Mouse (Mus musculus): ENCODE data around the gene Med21. TPM values are rescaled to one million over a fixed set of nuclear protein-coding genes. Genes with fewer than 3 reads are reported as not detected.

The Med21 gene
- polyA plus RNA-seq, 1 experiment from 2014 or later: 135 TPM

DNA sequence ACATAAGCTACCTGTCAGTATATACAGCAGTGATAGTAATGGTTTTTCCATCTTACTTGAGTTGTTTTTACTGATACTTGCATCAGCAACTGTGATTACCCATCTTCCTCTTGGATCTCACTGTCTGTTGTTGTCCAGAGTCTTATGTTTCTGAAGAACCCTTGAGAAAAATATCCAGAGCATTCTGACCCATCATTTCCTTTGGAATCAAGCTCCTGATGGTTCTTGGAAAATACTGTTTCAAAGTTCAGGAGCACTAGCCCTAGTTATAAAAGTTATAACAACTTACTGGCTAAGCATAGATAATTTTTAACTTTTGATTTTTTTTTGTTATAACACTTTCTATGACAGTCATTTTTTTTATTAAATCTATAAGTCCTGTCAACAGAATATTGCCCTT lies 9.1 kb downstream of the Med21 start:
- Histone ChIP-seq H3K27me3 (ENCODE audit: control insufficient read depth, insufficient read depth, low read length) (no peaks in the 10 kb centered on the region), H3K9ac (ENCODE audit: low read length) (no peak overlapping the region), H3K4me2 (no peak overlapping the region), H3K36me3 (ENCODE audit: control insufficient read depth, insufficient read depth, low read length) (peaks cover 2% of the 10 kb centered on the region; the same call in 1 of the 2 replicates), H3K4me1 (ENCODE audit: control insufficient read depth, insufficient read depth, low read length) (no peaks in the 10 kb centered on the region), H3K9me3 (ENCODE audit: control insufficient read depth, low read length) (no peaks in the 10 kb centered on the region), H3K27ac (ENCODE audit: low read depth, low read length) (no peak overlapping the region), H3K4me3 (ENCODE audit: low read depth, low read length) (no peak overlapping the region)
- ATAC-seq (ENCODE audit: low FRiP score) (no peak), DNase-seq (ENCODE audit: low spot score, missing footprints) (no peak)

DNA sequence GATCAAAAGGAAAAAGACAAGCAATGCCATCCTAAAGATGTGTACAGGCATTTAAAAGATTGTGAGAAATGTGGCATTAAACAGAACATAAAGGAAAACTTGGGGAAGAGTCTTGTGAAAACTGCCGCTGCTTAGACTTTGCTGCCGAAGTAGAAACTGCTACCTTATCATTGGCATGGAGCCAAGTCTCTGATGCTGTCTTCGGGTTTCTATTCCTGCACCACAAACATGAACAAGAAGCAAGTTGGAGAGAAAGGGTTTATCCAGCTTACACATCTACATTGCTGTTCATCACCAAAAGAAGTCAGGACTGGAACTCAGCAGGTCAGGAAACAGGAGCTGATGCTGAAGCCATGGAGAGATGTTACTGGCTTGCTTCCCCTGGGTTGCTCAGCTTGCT lies 10.8 kb downstream of the Med21 start:
- 89% methylated on average over 3 of the region's 3 CpGs for WGBS
- Histone ChIP-seq H3K9me3 (ENCODE audit: control insufficient read depth, low read length) (no peaks in the 10 kb centered on the region), H3K4me2 (no peak overlapping the region), H3K36me3 (ENCODE audit: control insufficient read depth, insufficient read depth, low read length) (peaks cover 2% of the 10 kb centered on the region; the same call in 1 of the 2 replicates), H3K4me1 (ENCODE audit: control insufficient read depth, insufficient read depth, low read length) (no peaks in the 10 kb centered on the region), H3K9ac (ENCODE audit: low read length) (no peak overlapping the region), H3K27ac (ENCODE audit: low read depth, low read length) (no peak overlapping the region), H3K4me3 (ENCODE audit: low read depth, low read length) (no peak overlapping the region), H3K27me3 (ENCODE audit: control insufficient read depth, insufficient read depth, low read length) (no peaks in the 10 kb centered on the region)
- DNase-seq (ENCODE audit: low spot score, missing footprints) (no peak), ATAC-seq (ENCODE audit: low FRiP score) (no peak)

DNA sequence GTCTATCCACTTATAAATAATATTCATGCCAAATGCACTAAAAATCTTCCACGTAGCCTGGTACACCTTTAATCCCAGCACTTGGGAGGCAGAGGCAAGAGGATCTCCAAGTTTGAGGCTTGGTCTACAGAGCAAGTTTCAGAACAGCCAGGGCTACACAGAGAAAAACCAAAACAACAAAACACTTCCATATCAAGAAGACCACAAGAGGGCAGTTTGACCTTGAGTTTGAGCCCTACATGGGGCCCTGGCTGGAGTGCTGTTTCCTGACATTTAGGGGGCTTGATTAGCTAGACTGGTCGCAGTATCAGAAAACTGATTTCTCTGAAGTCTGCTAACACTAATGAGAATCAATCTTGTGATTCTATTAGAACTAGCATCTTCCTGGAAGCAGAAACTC lies 18.2 kb downstream of the Med21 start:
- H3K4me1 ChIP-seq (ENCODE audit: control insufficient read depth, insufficient read depth, low read length): no peaks in the 10 kb centered on the region
- no peaks in the 10 kb centered on the region for H3K27me3 ChIP-seq (ENCODE audit: control insufficient read depth, insufficient read depth, low read length)
- no peaks in the 10 kb centered on the region for H3K36me3 ChIP-seq (ENCODE audit: control insufficient read depth, insufficient read depth, low read length)
- no peak for ATAC-seq (ENCODE audit: low FRiP score)
- no peak overlapping the region for H3K4me3 ChIP-seq (ENCODE audit: low read depth, low read length)
- H3K9ac ChIP-seq (ENCODE audit: low read length): no peak overlapping the region
- WGBS: 71% methylated on average over 2 of the region's 2 CpGs
- DNase-seq (ENCODE audit: low spot score, missing footprints): no peak
- H3K4me2 ChIP-seq: no peak overlapping the region
- no peaks in the 10 kb centered on the region for H3K9me3 ChIP-seq (ENCODE audit: control insufficient read depth, low read length)
- H3K27ac ChIP-seq (ENCODE audit: low read depth, low read length): no peak overlapping the region

DNA sequence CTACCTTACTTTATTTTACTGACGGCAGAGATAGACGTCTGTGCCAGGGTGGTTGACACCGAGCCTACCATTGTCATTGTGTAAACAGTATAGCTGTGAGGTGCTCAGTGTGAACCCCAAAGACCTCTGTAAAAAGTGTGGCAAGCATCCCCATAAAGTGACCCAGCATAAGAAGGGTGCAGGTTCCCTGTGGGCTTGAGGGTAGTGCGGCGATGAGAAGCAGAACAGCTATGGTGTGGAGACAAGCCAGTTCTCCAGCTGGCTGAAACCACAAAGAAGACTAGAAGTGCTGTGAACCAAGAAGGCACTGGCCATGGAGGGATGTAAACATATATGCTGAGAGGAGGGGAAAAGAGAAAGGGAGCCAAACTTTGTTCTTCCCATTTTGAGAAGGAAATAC lies 19.3 kb downstream of the Med21 start:
- ATAC-seq (ENCODE audit: low FRiP score): no peak
- no peak overlapping the region for H3K4me3 ChIP-seq (ENCODE audit: low read depth, low read length)
- no peak overlapping the region for H3K4me2 ChIP-seq
- H3K4me1 ChIP-seq (ENCODE audit: control insufficient read depth, insufficient read depth, low read length): no peaks in the 10 kb centered on the region
- no peak overlapping the region for H3K9ac ChIP-seq (ENCODE audit: low read length)
- H3K27me3 ChIP-seq (ENCODE audit: control insufficient read depth, insufficient read depth, low read length): no peaks in the 10 kb centered on the region
- H3K27ac ChIP-seq (ENCODE audit: low read depth, low read length): no peak overlapping the region
- 87% methylated on average over 5 of the region's 5 CpGs for WGBS
- no peaks in the 10 kb centered on the region for H3K9me3 ChIP-seq (ENCODE audit: control insufficient read depth, low read length)
- DNase-seq (ENCODE audit: low spot score, missing footprints): no peak
- H3K36me3 ChIP-seq (ENCODE audit: control insufficient read depth, insufficient read depth, low read length): no peaks in the 10 kb centered on the region

DNA sequence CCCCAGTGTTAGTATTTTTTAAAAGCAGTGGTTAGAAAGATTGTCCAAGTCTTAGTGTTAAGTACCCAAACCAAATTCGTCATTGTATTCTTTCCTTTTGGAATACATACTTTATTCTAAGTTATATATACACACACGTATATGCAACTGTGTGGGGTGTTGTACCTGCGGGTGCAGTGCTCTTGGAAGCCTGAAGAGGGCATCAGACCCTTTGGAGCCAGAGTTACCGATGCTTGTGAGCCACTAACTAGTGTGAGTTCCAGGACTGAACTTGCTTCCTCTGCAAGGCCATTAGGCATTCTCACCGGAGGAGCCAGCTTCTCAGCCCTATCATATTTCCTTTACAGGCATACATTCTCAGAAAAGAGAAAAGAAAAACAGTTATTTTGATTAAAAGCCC lies 20.3 kb downstream of the Med21 start:
- WGBS: 41% methylated on average over 5 of the region's 5 CpGs
- Histone ChIP-seq H3K4me1 (ENCODE audit: control insufficient read depth, insufficient read depth, low read length) (no peaks in the 10 kb centered on the region), H3K4me3 (ENCODE audit: low read depth, low read length) (no peak overlapping the region), H3K4me2 (no peak overlapping the region), H3K36me3 (ENCODE audit: control insufficient read depth, insufficient read depth, low read length) (no peaks in the 10 kb centered on the region), H3K9ac (ENCODE audit: low read length) (no peak overlapping the region), H3K27me3 (ENCODE audit: control insufficient read depth, insufficient read depth, low read length) (no peaks in the 10 kb centered on the region), H3K27ac (ENCODE audit: low read depth, low read length) (no peak overlapping the region), H3K9me3 (ENCODE audit: control insufficient read depth, low read length) (no peaks in the 10 kb centered on the region)
- DNase-seq (ENCODE audit: low spot score, missing footprints) (no peak), ATAC-seq (ENCODE audit: low FRiP score) (no peak)

DNA sequence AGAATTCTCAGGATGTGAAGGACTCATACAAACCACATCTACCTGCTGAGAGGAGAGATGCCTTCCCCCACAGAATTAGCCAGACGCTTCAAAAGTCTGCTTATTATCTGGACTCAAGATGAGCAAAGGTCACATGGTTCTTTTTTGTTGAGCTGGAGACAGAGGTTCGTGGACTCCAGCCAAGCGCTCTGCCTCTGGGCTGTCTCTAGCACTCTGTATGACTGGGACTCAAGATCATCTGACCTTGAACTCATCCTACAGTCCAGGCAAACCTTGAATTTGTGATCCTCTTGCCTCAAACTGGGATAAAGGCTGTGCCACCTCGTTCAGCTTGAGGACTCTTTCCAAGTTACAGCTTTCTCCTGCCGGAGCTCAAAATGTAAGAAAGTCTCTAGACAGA lies 21.8 kb downstream of the Med21 start:
- WGBS: 80% methylated on average over 5 of the region's 5 CpGs
- no peak overlapping the region for H3K4me3 ChIP-seq (ENCODE audit: low read depth, low read length)
- ATAC-seq (ENCODE audit: low FRiP score) (no peak), DNase-seq (ENCODE audit: low spot score, missing footprints) (no peak)
- no peak overlapping the region for H3K9ac ChIP-seq (ENCODE audit: low read length)
- H3K27me3 ChIP-seq (ENCODE audit: control insufficient read depth, insufficient read depth, low read length): no peaks in the 10 kb centered on the region
- no peaks in the 10 kb centered on the region for H3K9me3 ChIP-seq (ENCODE audit: control insufficient read depth, low read length)
- H3K4me1 ChIP-seq (ENCODE audit: control insufficient read depth, insufficient read depth, low read length): no peaks in the 10 kb centered on the region
- no peak overlapping the region for H3K4me2 ChIP-seq
- H3K27ac ChIP-seq (ENCODE audit: low read depth, low read length): no peak overlapping the region
- no peaks in the 10 kb centered on the region for H3K36me3 ChIP-seq (ENCODE audit: control insufficient read depth, insufficient read depth, low read length)

DNA sequence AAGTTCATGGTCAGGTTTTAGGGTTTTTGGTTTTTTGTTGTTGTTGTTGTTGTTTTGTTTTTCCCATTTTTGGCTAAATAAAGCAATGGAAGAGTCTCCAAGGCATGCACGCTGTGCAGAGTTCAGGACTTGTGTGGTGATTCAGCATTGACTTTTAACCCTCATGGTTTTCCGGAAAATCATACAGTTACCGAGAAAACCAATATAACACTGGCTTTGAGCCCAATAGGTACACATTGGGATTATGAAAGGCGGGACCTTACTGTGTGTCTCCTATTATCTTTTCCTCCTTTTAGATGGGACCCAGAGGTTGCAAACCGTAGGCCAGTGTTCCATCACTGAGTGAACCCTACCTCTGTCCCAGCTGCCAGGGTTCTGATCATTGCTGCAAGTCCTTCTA lies 22.6 kb downstream of the Med21 start:
- 97% methylated on average over 5 of the region's 5 CpGs for WGBS
- Histone ChIP-seq H3K9ac (ENCODE audit: low read length) (no peak overlapping the region), H3K4me2 (no peak overlapping the region), H3K36me3 (ENCODE audit: control insufficient read depth, insufficient read depth, low read length) (no peaks in the 10 kb centered on the region), H3K27me3 (ENCODE audit: control insufficient read depth, insufficient read depth, low read length) (no peaks in the 10 kb centered on the region), H3K9me3 (ENCODE audit: control insufficient read depth, low read length) (no peaks in the 10 kb centered on the region), H3K4me3 (ENCODE audit: low read depth, low read length) (no peak overlapping the region), H3K4me1 (ENCODE audit: control insufficient read depth, insufficient read depth, low read length) (no peaks in the 10 kb centered on the region), H3K27ac (ENCODE audit: low read depth, low read length) (no peak overlapping the region)
- no peak for DNase-seq (ENCODE audit: low spot score, missing footprints)
- ATAC-seq (ENCODE audit: low FRiP score): no peak

DNA sequence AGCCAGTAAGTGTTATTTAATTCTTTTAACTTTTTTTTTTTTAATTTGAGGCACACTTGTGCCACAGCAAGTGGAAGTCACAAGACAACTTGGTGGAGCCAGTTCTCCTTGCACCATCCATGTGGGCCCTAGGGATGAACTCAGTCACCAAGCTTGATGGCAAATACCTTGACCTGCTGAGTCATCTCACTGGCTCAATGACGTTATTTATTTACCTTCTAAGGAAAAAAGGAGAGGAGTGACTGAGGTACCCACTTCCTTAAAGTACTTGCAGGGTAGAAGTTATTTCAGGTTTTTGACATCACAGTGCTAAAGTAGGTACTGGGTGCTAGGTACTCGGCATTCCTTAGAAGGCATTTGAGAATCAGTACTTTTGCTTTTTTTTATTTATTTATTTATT lies 23.1 kb downstream of the Med21 start:
- Histone ChIP-seq H3K9ac (ENCODE audit: low read length) (no peak overlapping the region), H3K27ac (ENCODE audit: low read depth, low read length) (no peak overlapping the region), H3K4me1 (ENCODE audit: control insufficient read depth, insufficient read depth, low read length) (no peaks in the 10 kb centered on the region), H3K27me3 (ENCODE audit: control insufficient read depth, insufficient read depth, low read length) (no peaks in the 10 kb centered on the region), H3K4me2 (no peak overlapping the region), H3K4me3 (ENCODE audit: low read depth, low read length) (no peak overlapping the region), H3K36me3 (ENCODE audit: control insufficient read depth, insufficient read depth, low read length) (no peaks in the 10 kb centered on the region), H3K9me3 (ENCODE audit: control insufficient read depth, low read length) (peaks cover under 1% of the 10 kb centered on the region; the same call in 1 of the 2 replicates)
- 78% methylated on average over 2 of the region's 2 CpGs for WGBS
- ATAC-seq (ENCODE audit: low FRiP score) (no peak), DNase-seq (ENCODE audit: low spot score, missing footprints) (no peak)

DNA sequence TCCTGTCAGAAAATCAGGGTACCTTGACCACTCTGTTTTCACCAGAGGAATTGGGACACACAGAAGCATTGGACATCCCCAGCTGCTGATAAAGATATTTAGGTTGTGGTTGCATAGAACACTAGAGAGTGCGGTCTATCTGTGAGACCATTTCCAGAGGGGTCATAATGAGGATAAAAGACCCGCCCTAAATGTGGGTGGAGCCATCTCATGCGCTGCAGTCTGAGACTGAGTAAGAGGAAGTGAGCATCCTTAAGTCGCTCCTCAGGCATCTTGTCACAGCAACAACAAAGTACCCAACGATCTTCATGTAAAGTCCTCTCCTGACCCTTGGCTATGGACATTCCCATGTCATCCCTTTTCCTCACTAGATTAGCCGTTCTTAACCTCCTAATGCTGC lies 24.5 kb downstream of the Med21 start:
- no peaks in the 10 kb centered on the region for H3K27me3 ChIP-seq (ENCODE audit: control insufficient read depth, insufficient read depth, low read length)
- H3K27ac ChIP-seq (ENCODE audit: low read depth, low read length): no peak overlapping the region
- no peak for ATAC-seq (ENCODE audit: low FRiP score)
- no peak overlapping the region for H3K9ac ChIP-seq (ENCODE audit: low read length)
- no peak overlapping the region for H3K4me3 ChIP-seq (ENCODE audit: low read depth, low read length)
- peaks cover 2% of the 10 kb centered on the region; the same call in 1 of the 2 replicates for H3K9me3 ChIP-seq (ENCODE audit: control insufficient read depth, low read length)
- H3K4me1 ChIP-seq (ENCODE audit: control insufficient read depth, insufficient read depth, low read length): no peaks in the 10 kb centered on the region
- no peak for DNase-seq (ENCODE audit: low spot score, missing footprints)
- 85% methylated on average over 6 of the region's 6 CpGs for whole genome bisulfite sequencing
- no peak overlapping the region for H3K4me2 ChIP-seq
- H3K36me3 ChIP-seq (ENCODE audit: control insufficient read depth, insufficient read depth, low read length): no peaks in the 10 kb centered on the region

DNA sequence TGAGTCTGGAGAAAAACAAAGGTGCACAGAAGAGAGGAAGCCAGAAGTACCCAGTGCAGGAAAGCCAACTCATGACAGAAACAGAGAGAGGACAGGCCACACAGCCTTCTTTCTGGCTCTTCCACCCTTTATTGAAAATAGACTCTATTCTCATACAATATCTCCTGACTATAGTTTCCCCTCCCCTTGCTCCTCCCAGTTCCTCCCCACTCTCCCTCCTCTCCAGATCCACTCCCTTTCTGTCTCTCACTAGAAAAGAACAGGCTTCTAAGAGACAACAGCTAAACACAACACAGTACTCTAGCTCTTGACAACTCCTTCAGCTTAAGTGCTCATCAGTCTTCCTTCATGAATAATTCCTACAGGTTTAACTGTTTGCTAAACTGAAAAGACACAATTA lies 26.3 kb downstream of the Med21 start:
- H3K9ac ChIP-seq (ENCODE audit: low read length): no peak overlapping the region
- peaks cover 2% of the 10 kb centered on the region; the same call in 1 of the 2 replicates for H3K9me3 ChIP-seq (ENCODE audit: control insufficient read depth, low read length)
- DNase-seq (ENCODE audit: low spot score, missing footprints) (no peak), ATAC-seq (ENCODE audit: low FRiP score) (no peak)
- H3K36me3 ChIP-seq (ENCODE audit: control insufficient read depth, insufficient read depth, low read length): no peaks in the 10 kb centered on the region
- H3K27me3 ChIP-seq (ENCODE audit: control insufficient read depth, insufficient read depth, low read length): no peaks in the 10 kb centered on the region
- H3K4me3 ChIP-seq (ENCODE audit: low read depth, low read length): no peak overlapping the region
- H3K4me2 ChIP-seq: no peak overlapping the region
- no peak overlapping the region for H3K27ac ChIP-seq (ENCODE audit: low read depth, low read length)
- no peaks in the 10 kb centered on the region for H3K4me1 ChIP-seq (ENCODE audit: control insufficient read depth, insufficient read depth, low read length)

Data from midbrain, embryonic 11.5 days (tissue).